Mouse (Mus musculus): ENCODE data around the gene Wdr78. TPM values are rescaled to one million over a fixed set of nuclear protein-coding genes. Genes with fewer than 3 reads are reported as not detected.

Wdr78 gene
- total RNA-seq (2021), result 10 to 100 TPM; 15.8 to 17.1 TPM
- long read RNA-seq, experiment 1, full-length matches to known transcripts, result 3 of 15 reads
- long read RNA-seq, experiment 1, partial matches to known transcripts, result 3 of 15 reads
- long read RNA-seq, experiment 1, other reads (novel, unspliced or antisense), result 9 of 15 reads
- long read RNA-seq, experiment 2, full-length matches to known transcripts, result 3 of 14 reads
- long read RNA-seq, experiment 2, partial matches to known transcripts, result 0 of 14 reads
- long read RNA-seq, experiment 2, other reads (novel, unspliced or antisense), result 11 of 14 reads

DNA sequence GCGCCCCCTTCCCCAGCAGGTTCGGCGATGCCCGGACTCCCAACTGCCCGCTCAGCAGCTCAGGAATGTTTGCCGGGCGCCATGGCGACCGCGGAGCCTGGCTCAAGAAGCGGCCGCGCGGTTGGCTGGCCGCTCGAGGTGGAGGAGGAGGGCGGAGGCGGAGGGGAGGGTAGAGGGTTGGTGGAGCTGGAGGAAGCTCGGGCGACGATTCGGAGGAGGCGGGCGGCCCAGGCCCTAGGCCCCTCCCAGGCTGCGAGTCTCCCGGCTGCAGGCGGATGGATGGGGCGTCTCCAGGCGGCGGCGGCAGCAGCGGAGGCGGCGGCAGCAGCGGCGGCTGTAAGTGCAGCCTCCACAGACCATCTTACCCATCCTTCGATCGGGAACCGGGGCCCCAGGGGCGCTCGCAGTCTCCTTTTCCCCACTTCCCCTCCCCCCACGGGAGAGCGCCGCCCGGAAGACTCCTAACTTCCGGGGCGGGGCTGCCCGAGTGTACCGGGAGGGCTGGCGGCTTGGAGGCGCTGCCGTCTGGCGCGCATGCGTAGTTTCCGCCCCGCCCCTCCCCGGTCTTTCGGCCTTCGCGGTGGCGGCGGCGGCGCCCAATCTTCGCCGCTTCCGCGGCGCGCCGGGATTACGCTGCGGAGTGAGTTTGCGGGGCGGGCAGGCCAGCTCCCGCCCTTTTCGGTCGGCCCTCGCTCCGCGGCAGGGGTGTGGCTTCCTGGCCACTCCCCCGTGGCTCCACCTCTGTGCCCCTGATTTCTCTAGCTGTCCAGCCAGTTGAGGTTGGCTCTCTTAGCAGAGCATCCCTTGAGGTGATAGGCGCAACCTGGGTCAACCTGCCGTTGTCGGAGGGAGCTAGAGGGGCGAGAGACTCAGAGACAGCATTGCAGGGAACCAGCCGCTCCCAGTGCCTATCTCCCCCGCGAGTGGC is at the start of gene Wdr78, which contains the start of gene Mier1:
Gene Wdr78 (minus strand): TSS at position 372 of the 928 bp plus-strand sequence.
Gene Mier1 (plus strand): TSS at position 207 of the 928 bp plus-strand sequence.
- no peak for TF ChIP-seq CTCF (IDR thresholded peaks at IDR 0.05)
- peak within 1 kb of the TSS; percentile 52 for H3K4me3 ChIP-seq
- peak; percentile 93 to 94 for DNase-seq (ENCODE audit: extremely low spot score in 1 of 2, low spot score in 2 of 2)
- intact Hi-C loops (cut with DNase I), result loop anchor here (1.0 to 10.0 kb wide), 2 partner anchors 101 to 350 kb away; partner anchors contain the start of gene Slc35d1
- H3K27ac ChIP-seq, result peak within 1 kb of the TSS; percentile 99

DNA sequence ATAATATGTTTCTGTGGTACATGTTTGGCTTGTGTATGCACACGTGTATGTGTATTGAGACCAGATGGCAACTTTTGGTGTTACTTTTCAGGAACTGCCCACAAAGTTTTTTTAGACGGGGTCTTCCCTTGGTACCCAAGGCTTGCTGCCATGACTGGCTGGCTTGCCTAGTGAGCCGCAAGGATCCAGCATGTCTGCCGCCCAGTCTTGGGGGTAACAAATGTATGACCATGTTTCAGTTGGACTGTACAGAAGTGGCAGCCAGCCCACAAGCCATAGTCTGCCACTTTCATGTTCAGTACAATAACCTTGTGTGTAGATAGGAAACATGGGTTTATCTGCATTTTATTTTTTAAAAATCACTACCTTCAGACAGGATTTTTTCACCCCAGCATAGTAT is 44.4 kb upstream of the Wdr78 start:
- no peak for DNase-seq (ENCODE audit: extremely low spot score in 1 of 2, low spot score in 2 of 2)
- intact Hi-C loops (cut with DNase I), result no loop called here
- no peak overlapping the region for H3K27ac ChIP-seq
- TF ChIP-seq CTCF (IDR thresholded peaks at IDR 0.05), result no peak
- no peak overlapping the region for H3K4me3 ChIP-seq

DNA sequence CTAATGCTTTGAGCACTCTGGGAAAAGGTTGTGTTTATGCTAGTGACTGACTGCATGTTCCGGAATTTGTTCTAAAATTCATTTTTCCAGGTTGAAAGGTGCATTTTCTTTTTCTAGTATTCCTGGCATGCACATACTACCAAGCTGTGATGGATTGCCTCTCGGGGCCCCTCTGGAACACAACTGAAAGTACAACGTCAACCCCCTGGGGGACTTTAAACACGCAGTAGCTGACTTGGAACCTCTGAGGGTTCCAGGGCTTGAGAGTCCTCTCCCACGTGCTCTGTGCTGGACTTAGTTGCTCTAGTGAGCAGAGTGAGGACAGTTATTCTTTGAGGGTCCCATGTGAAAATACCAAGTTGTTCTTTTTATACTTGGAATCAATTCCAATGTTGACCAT is 37.6 kb upstream of the Wdr78 start:
- no peak for DNase-seq (ENCODE audit: extremely low spot score in 1 of 2, low spot score in 2 of 2)
- no peak overlapping the region for H3K4me3 ChIP-seq
- TF ChIP-seq CTCF (IDR thresholded peaks at IDR 0.05), result no peak
- no peak overlapping the region for H3K27ac ChIP-seq
- intact Hi-C loops (cut with DNase I), result no loop called here

DNA sequence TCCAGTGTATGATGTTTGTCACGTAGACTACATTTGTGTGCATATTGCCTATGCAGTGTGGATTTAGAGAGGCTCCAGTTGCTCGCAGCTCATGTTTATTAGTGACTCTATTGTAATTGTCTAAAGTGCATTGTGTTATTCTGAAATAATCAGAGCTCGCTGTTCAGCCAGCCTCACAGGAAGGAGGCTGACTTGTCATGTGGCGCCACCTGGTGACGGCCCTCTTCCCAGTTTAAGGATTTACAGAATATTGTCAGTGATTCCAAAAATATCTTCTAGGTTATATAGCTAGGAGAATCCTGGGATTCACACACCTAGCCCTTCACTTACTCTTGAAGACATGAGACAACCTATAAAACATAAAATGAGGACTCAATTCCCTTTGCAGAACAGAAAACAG is 32.0 kb upstream of the Wdr78 start:
- peak; percentile 75 to 82 for DNase-seq (ENCODE audit: extremely low spot score in 1 of 2, low spot score in 2 of 2)
- peak; percentile 84 for TF ChIP-seq CTCF (IDR thresholded peaks at IDR 0.05)
- Histone ChIP-seq H3K27ac (peak overlapping the region; percentile 4; the same call in 1 of the 2 replicates), H3K4me3 (no peak overlapping the region)
- intact Hi-C loops (cut with DNase I), result loop anchor here (1.0 to 5.0 kb wide), 2 partner anchors 159 to 201 kb away; no protein-coding TSS in a partner anchor

DNA sequence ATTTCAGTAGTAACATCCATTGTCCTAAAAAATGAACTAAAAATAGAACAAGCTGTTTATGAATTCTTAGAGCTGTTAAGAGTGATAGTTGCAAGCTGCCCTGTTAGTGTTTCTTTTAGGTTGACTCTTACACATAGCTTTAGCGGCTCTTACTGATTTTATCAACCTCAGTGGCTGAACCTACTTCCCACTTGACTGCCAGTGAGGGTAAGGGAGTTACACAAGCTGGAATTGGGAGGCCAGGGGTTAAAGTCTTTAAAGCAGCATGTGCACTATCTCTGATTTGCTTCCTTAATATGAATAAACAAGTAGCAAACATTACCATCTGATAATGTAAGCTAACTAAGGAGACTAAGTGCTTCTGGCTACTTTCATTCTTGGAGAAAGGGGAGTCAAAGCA is 22.6 kb upstream of the Wdr78 start:
- no peak for DNase-seq (ENCODE audit: extremely low spot score in 1 of 2, low spot score in 2 of 2)
- no peak for TF ChIP-seq CTCF (IDR thresholded peaks at IDR 0.05)
- intact Hi-C loops (cut with DNase I), result no loop called here

DNA sequence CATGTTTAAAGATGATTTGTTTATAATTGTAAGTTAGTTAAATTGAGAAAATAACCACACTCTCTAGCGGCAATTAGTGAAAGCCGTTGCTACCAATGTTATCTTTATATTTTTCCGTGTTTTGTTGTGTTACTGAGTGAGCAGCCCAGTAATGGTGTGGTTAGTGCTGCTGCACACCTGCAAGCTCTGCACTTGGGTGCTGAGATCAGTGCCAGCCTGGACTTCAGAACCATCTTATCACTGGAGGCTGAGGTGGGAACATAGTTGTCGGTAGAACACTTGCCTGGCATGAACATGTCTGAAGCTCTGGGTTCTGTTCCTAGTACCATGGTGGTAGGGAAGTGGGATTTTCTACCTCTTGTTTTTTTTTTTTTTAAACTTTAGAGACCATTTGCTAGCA is 12.2 kb upstream of the Wdr78 start:
- intact Hi-C loops (cut with DNase I), result no loop called here
- no peak overlapping the region for H3K4me3 ChIP-seq
- DNase-seq (ENCODE audit: extremely low spot score in 1 of 2, low spot score in 2 of 2), result no peak
- no peak overlapping the region for H3K27ac ChIP-seq
- no peak for TF ChIP-seq CTCF (IDR thresholded peaks at IDR 0.05)

More for the DNA sequence above, 22.6 kb upstream of the Wdr78 start:
- no peak overlapping the region for H3K27ac ChIP-seq
- H3K4me3 ChIP-seq, result no peak overlapping the region

DNA sequence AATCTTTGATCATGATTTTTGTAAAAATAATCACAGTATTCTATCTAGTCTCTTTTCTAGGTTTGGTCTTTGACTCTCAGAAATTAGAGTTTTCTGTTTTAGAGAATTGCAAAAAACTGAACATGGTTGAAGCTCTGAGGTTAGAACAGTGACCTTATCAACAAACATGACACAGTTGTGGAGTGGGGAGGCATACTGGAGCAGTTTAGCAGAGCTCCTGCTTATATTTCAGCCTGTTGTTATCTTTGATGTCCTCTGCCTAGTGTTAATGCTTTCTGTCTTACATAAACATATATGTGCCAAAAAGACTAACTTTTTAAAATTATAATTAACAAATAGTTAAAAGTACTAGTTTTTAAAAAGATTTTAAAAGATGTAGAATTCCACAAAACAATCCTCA is 9.3 kb upstream of the Wdr78 start:
- Histone ChIP-seq H3K4me3 (no peak overlapping the region), H3K27ac (no peak overlapping the region)
- DNase-seq (ENCODE audit: extremely low spot score in 1 of 2, low spot score in 2 of 2), result no peak
- intact Hi-C loops (cut with DNase I), result no loop called here
- TF ChIP-seq CTCF (IDR thresholded peaks at IDR 0.05), result no peak

DNA sequence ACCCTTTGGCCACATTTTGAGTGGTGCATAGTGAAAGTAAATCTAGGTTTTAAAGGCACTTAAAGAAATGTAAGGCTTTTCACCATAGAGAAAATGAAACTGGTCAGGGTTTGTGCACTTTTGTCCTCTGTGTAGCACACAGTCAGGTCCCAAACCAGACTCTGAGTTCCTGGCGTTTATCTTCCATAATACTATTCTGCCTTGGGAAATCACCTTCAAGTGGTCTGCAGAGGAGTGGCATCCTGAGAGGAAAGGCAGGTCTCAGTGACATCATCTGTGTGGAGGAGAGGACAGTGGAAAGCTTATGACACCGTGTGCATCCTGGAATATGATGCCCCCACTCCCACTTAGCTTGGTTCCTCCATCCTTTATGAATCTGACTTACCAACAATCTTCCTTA is 8.7 kb upstream of the Wdr78 start:
- intact Hi-C loops (cut with DNase I), result no loop called here
- no peak for DNase-seq (ENCODE audit: extremely low spot score in 1 of 2, low spot score in 2 of 2)
- no peak overlapping the region for H3K27ac ChIP-seq
- TF ChIP-seq CTCF (IDR thresholded peaks at IDR 0.05), result no peak
- no peak overlapping the region for H3K4me3 ChIP-seq

DNA sequence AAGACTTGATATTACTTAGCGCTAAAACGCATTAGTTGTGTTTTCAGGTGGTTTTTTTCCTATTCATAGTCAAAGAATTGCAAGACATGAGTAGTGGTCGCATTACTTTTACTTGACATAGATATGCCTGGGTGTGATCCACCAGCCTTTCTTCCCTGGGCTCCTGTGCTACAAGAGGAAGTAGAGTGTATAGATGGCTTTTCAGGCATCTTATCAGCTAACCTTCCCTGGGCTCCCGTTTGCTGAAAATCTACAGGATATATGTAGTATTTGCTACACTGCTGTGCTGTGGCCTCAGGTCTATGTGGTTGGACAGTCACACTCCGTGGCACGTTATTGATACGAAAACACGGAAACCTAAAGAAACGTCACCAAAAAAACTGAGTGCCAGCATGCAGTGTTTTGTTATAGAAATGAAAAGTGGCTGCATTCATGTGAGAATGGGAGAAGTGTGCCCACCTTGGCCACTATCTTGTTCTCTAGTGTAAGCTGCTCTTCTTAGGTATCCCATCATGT is 6.6 kb upstream of the Wdr78 start:
- no peak for DNase-seq (ENCODE audit: extremely low spot score in 1 of 2, low spot score in 2 of 2)
- intact Hi-C loops (cut with DNase I), result no loop called here
- Histone ChIP-seq H3K27ac (no peak overlapping the region), H3K4me3 (no peak overlapping the region)
- no peak for TF ChIP-seq CTCF (IDR thresholded peaks at IDR 0.05)

DNA sequence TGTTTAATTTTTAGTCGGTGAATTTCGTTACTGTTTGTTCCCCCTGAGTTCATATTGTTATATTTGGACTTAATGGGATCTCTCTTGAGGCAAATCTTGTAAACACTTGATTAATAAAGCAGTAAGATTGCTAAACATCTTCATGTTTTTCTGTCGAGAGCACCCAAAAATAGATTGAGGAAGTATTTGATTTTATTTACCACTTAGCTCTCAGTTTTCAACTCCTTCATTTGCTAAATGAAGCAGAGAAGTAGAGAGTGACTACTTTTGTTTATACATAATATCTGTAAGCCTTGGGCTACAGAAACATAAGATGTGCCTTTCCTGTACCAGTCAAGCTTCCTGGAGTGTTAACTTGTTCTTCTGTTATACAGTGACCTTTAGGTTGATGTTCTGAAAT is 6.0 kb upstream of the Wdr78 start:
- DNase-seq (ENCODE audit: extremely low spot score in 1 of 2, low spot score in 2 of 2), result no peak
- no peak overlapping the region for H3K27ac ChIP-seq

DNA sequence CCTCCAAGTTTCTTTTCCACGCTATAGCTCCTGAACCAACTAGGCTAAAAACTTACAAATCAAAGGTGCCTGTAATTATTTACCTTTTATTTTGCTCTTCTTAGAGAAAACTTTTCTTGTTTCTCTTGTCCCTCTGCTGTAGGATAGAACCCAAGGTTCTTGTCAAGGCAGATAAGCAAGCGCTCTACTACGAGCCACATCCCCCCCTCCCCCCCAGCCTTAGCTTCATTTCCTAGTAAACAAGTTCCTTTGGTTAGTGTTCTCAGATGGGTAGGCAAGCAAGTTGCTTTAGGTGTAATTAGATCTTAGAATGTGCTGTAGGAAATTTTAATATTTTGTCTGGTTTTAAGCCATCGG is 5.7 kb upstream of the Wdr78 start:
- no peak for DNase-seq (ENCODE audit: extremely low spot score in 1 of 2, low spot score in 2 of 2)
- intact Hi-C loops (cut with DNase I), result no loop called here
- TF ChIP-seq CTCF (IDR thresholded peaks at IDR 0.05), result no peak
- Histone ChIP-seq H3K27ac (peak overlapping the region; percentile 78), H3K4me3 (peak overlapping the region; percentile 52)

More for the DNA sequence above, 6.0 kb upstream of the Wdr78 start:
- intact Hi-C loops (cut with DNase I), result no loop called here
- TF ChIP-seq CTCF (IDR thresholded peaks at IDR 0.05), result no peak
- H3K4me3 ChIP-seq, result peak overlapping the region; percentile 52

All from left cerebral cortex, adult 2 months (tissue).